Mouse (Mus musculus) ES-Bruce4 (cell line): Measurements from ENCODE around the gene Ptprs.

Source experiments
- CTCF ChIP-seq: IDR thresholded peaks from one replicate; pipeline ENCODE4 v1.8.1; 2011; ENCODE audit warnings: low read depth, low read length
- EP300 ChIP-seq: IDR thresholded peaks from 2 replicates; pipeline ENCODE4 v1.6.1; 2011; ENCODE audit warnings: low read depth, low read length; ENCODE audit not compliant: insufficient read depth

DNA sequence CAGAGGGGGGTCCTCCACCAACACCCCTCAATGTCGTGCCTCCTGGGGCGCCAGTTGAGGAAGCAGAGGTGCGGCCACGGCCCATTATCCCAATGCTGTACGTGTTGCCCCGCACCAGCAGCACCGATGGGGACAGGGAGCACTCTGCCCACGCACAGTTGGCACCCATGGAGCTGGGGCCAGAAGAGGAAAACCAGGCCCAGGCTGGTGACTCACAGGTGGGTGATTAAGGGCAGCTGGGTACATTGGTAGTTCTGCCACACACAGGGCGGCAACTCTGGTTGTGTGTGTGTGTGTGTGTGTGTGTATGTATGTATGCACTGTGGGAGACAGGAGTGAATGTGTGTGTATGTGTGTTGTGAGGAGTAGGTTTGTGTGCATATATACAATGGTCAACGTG is 82.4 kb downstream of the Ptprs start:
- TF ChIP-seq CTCF (no peak), EP300 (no peak)
